Mouse (Mus musculus): ENCODE measurements around the gene Morn1.
A peak's percentile ranks its signal among the peaks of the same experiment; 100 is the strongest.

The Morn1 gene

DNA sequence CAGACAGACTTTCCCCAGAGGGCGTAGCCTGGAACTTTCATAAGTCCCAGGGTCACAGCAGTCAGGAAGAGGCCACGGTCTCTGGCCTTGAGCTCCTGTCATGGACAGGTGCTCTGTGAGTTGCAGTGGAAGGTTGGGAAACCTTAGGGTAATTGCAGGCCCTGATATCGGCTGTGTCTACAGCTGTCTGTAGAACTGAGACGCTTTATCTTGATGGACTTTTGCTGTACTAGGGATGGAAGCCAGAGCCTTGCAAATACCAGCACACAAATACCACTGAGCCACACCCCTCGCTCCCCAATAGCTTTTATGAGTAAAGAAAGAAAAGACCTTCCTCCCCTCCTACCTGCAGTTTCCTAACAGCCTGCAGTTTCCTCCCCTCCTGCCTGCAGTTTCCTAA lies 34.2 kb downstream of the Morn1 start:
- DNase-seq, result no peak

GRCm38 (mm10) chr4:155121222-155121621 lies 34.8 kb downstream of the Morn1 start:
- no peak for DNase-seq

DNA sequence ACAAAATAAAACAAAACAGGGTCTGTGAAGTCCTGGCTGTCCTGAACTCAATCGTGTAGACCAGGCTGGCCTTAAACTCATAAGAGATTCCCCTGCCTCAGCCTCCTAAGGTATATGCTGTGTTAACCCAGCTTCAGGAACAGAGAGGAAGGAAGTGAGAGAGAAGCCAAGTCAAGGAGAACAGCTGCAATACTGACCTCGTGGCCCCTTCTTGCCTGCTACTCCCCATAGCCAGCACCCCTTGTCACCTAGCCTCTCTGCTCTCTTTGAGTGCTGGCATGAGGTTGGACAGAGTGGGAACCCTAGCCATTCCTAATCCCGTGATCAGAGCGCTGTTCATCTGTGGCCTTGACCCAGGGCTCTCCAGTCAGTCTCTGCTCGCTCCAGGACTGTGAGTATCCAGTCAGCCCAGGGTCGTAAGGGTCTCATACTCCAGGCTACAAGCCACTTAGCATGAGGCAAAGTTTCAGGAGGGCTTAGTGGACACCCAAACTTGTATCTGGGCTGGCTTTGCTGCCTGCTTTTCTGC lies 35.6 kb downstream of the Morn1 start:
- no peak for DNase-seq

DNA sequence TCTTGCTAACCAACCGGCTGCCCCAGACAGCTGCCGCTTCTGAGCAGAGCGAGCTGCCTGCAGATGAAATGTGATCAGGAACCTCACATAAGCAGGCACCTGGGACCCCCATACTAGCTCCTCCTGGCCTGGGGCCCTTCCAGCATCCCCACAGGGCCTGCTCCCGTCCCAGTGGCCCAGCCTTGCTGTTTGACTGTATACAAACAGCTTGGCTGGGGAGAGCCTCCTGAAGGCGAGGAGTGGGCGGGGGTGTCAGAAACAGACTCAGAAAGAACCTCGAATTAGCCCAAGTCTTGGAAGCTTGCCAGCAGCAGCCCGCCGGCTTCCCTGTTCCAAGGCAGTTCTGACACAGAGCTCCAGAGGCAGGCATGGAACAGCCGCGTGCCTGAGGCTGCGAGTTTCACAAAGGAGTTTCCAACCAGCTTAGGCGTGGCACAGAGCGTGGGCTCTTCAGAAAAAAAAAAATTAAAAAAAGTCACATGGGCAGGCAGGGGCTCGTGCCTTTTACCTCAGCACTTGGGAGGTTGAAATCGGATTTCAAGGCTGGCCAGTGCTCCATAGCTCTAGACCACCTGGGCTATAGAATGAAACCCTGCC lies 36.2 kb downstream of the Morn1 start:
- peak; percentile 79 to 87 for DNase-seq

DNA sequence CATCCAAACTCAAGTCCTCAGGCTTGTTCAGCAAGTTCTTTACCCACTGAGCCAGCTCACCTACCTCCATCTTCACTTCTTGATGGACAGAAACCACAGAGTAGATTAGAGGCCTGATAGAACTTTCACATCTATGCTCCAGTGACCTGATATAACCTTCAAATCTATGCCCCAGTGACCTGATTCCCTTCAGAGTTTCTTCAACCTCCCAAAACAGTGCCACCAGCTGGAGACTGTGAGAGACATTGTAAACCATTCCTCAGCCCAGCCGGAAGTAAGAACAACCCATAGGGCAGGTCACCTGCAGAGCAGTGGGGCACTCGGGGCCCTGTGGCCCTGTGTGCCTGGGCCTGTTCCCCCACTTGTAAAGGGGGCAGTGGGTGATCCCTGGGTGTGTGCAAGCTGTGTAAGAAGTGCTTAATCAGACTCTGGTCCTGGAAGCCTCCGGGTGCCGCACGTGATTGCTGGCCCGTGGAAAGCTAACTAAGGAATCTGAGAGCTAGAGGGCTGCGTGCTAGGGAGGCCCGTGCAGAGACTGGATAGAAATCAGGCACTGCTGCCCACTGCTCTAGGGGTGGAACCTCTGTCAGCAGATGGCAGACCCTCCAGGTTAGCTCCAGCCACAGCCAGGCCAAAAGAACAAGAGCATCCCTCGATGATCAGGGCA lies 37.6 kb downstream of the Morn1 start:
- DNase-seq, result peak; percentile 39 to 65

DNA sequence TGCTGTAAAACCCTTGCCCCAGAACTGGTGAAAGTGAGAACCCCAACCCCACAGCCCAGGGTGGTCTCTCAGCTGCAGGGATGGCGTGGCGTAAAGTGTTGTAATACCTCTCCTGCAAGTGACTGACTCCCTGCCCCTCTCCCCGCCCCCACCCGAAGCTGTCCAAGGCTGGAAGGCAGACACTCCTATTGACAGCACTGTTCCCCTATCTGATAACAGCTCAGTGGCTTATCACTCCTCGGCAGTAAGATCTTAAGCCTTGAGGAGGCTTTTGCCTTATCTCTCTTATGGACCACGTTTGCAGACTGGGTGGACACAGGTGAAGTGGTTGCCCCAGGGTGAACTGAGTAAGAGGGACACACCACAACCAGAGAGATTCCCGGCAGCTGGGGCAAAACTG lies 38.9 kb downstream of the Morn1 start:
- no peak for DNase-seq

DNA sequence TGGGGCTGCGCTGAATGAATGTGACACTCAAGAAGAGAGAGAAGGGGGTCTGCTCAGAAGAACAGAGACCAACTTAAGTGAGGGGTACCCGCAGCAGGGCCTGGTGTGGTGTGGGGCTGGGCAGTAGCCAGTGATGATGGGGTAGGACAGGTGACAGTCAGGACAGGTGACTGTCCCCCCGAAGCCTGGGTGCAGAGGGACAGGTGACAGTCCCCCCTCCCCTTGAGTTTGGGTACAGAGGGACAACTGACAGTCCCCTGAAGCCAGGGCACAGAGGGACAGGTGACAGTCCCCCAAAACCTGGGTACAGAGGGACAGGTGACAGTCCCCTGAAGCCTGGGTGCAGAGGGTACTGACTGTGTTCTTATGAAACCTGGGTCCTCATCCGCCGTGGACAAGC lies 39.8 kb downstream of the Morn1 start:
- DNase-seq, result no peak

GRCm38 (mm10) chr4:155126602-155127372 lies 40.4 kb downstream of the Morn1 start:
- no peak for DNase-seq

- no peak for DNase-seq
Measured at GRCm38 (mm10) chr4:155128411-155128810, 42.0 kb downstream of the Morn1 start.

DNA sequence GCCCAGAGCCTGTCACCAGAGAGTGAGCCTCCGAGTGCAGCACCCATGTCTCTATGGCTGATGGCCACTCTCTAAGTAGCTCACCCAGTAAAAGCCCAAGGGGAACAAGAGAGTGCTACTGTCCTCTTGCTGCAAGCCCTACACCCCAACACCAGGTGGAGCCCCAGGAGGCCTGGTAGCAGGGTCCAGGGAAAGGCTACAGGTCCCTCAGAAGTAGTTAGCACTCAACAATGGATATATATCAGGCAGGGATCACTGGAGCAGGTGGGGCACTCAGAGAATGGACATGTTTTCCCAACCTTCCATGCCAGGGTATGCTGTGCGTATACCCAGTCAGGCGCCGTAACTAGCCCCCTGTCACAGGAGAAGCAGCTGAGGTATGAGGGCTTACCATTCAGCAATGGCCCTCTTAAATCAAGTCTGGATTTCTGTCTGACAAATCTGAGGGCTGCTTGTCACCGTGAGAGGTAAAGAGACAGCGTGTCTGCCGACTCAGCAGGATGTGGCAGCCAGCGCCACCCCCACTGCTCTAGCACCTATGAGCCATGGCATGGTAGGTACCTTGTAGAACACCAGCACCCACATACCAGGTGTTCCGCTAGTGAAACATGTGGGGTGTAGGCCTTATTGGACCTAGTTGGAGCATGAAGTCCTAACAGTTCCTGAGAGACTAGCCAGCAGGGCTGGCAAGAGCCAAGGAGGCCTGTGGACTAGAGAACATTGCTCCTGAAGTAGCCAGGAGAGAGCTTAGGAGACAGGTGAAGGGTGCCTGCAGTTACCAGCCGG lies 42.9 kb downstream of the Morn1 start:
- DNase-seq, result peak; percentile 48 to 60

DNA sequence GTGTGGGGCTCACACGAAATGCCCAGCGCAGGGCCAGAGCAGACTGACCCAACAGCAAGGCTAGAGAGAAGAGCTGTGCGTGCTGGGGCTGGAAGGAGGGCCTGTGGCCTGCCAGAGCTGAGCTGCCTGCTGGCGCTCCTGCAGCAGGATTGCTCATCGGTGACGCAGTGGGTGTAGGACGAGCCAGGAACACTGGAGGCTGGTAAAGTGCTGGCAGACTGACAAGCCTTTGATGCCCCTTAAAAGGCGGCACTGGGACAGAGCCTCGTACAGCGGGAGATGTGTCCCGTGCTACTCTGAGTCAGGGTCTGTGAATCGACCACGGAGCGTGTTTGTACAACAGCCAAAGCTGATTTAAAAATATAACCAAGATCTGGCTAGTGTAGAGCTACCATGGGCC lies 43.6 kb downstream of the Morn1 start:
- DNase-seq, result no peak

GRCm38 (mm10) chr4:155130616-155131015 lies 44.2 kb downstream of the Morn1 start:
- no peak for DNase-seq

GRCm38 (mm10) chr4:155133188-155133587 lies 46.8 kb downstream of the Morn1 start:
- no peak for DNase-seq

GRCm38 (mm10) chr4:155133658-155134417 lies 47.5 kb downstream of the Morn1 start:
- peak; percentile 55 to 70 for DNase-seq

DNA sequence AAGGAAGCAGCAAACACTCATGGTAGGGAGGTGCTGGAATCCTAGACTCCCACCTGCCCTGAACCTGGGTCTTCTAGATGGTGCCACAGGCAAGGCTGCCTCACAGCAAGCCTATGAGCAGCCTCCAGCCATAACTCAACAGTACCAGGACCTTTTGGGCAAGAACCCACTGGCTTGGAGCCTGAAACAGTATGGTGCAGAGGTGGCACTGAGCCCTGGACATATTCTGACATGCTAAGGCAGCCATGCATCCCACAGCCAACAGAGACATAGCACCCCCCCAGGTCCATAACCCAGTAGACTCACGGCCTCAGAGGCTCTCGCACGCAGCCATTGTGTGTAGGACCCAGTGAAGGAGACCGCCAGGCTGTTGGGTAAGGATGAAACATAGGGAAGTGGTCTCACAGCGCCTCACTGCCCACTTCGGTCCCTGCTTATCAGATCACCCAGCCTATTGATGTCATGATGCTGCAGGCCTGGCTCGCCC lies 48.4 kb downstream of the Morn1 start:
- no peak for DNase-seq

- DNase-seq, result peak; percentile 64 to 81
Measured at GRCm38 (mm10) chr4:155135909-155136585, 49.7 kb downstream of the Morn1 start.

DNA sequence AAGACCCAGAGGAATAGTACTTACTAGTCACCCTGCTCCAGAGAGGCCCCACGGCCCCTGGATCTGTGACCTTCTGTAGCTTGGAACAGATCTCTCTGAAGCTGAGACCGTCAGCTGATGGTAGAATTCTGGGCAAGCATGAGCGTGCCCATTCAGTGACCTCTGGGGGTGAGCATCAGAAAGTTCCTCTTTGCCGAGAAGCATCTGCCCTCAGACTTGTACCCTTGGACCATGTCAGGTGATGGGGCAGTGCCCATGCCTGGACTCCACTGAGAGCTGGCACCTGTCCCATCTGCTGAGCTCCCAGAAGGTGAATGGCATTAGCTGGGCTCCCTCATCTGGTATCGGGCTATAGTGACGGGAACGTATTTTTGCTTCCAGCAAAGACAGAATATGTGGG lies 51.5 kb downstream of the Morn1 start:
- DNase-seq, result peak; percentile 57 to 77

GRCm38 (mm10) chr4:155138451-155138850 lies 52.1 kb downstream of the Morn1 start:
- DNase-seq, result no peak

- no peak for DNase-seq
Measured at GRCm38 (mm10) chr4:155139281-155140045, 53.1 kb downstream of the Morn1 start.

DNA sequence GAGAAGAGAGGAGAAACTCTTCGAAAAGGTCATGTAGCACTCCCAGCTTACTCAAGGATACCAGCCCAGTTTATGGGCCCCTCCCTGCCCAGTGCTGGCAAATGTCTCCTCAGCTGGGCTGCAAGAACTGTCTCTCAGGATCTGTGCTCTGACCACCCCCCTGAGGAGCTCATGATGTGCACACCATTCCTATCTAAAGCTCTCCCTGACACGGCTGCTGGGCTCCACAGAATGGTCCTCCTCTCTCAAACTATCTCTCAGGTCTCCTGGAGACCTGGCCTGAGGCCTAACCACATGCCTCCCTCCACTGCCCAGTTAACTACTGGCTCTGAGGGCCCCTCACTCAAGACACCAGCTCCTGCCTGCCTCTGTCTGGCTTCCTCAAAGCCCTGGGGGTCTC lies 53.8 kb downstream of the Morn1 start:
- DNase-seq, result no peak
